ENCODE assay signal across 51 mouse cellular contexts in the genomic region with DNA sequence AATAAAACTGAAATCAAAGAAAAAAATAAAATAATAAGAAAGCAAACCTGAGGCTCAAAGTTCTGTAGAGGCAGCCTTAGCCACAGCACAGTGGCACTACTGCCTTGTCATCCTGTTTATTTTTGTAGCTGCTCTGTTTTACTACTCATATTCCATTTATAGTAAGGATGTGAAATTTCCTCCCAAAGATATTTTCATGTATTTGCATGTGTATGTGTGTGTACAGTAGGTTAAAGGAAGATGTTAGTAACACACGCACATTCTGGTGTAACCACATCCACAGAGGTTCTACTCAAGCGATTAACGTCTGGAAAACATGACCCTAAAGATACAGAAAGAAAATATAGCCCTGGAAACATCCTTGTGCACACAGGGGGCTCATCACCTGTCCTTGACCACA. TPM values are rescaled to one million over a fixed set of nuclear protein-coding genes. Genes with fewer than 3 reads are reported as not detected.
"Had no signal": no experiment of that assay in that cellular context is flagged by ENCODE, and none has a peak within 500 bp of the region (broad histone marks: within the 10 kb centered on the region; RNA-seq: fewer than 3 reads in every experiment).

No protein-coding gene starts in this region.

- H3K9ac ChIP-seq: heart, embryonic 12.5 days; heart, embryonic 13.5 days; heart, embryonic 15.5 days; hindbrain, embryonic 12.5 days; hindbrain, embryonic 13.5 days; hindbrain, embryonic 14.5 days; hindbrain, embryonic 15.5 days; intestine, embryonic 15.5 days; kidney, embryonic 15.5 days had no signal

- H3K4me2 ChIP-seq: heart, embryonic 12.5 days; heart, embryonic 13.5 days; heart, embryonic 15.5 days; hindbrain, embryonic 12.5 days; hindbrain, embryonic 13.5 days; hindbrain, embryonic 14.5 days; hindbrain, embryonic 15.5 days; intestine, embryonic 15.5 days; kidney, embryonic 15.5 days had no signal

- H3K4me1 ChIP-seq: heart, embryonic 15.5 days; hindbrain, embryonic 12.5 days; hindbrain, embryonic 13.5 days; hindbrain, embryonic 15.5 days; intestine, embryonic 15.5 days had no signal

- H3K4me3 ChIP-seq: heart, embryonic 12.5 days; heart, embryonic 13.5 days; heart, embryonic 15.5 days; hindbrain, embryonic 10.5 days; hindbrain, embryonic 12.5 days; hindbrain, embryonic 13.5 days; hindbrain, embryonic 15.5 days; intestine, embryonic 15.5 days; kidney, embryonic 15.5 days; layer of hippocampus, adult 2 months; left cerebral cortex, adult 2 months had no signal

- H3K36me3 ChIP-seq: heart, embryonic 12.5 days; heart, embryonic 13.5 days; heart, embryonic 15.5 days; hindbrain, embryonic 10.5 days; hindbrain, embryonic 12.5 days; hindbrain, embryonic 13.5 days; hindbrain, embryonic 15.5 days; intestine, embryonic 15.5 days; kidney, embryonic 15.5 days had no signal

- H3K9me3 ChIP-seq: heart, embryonic 12.5 days; heart, embryonic 13.5 days; heart, embryonic 15.5 days; hindbrain, embryonic 10.5 days; hindbrain, embryonic 12.5 days; hindbrain, embryonic 13.5 days; hindbrain, embryonic 15.5 days; intestine, embryonic 15.5 days; kidney, embryonic 15.5 days had no signal

- DNase-seq: heart, postnatal 10 days; heart, postnatal 14 days; heart, postnatal 36 days; heart, postnatal 4 days; kidney, adult 11 months; kidney, adult 18-20 months; kidney, adult 2 months; kidney, adult 8-10 months; kidney, adult 9 months; kidney, postnatal 10 days; kidney, postnatal 14 days; kidney, postnatal 25 days; kidney, postnatal 36 days; kidney, postnatal 4 days; layer of hippocampus, adult 9-11 months; layer of hippocampus, postnatal 36 days had no signal

- H3K27ac ChIP-seq: heart, embryonic 13.5 days; heart, embryonic 15.5 days; hindbrain, embryonic 10.5 days; hindbrain, embryonic 12.5 days; hindbrain, embryonic 13.5 days; hindbrain, embryonic 14.5 days; hindbrain, embryonic 15.5 days; hindbrain, postnatal 0 days; intestine, embryonic 15.5 days; kidney, embryonic 15.5 days; kidney, postnatal 0 days; layer of hippocampus, adult 2 months; left cerebral cortex, adult 2 months had no signal

RNA-seq across cellular contexts. Expression of gene Alx3, which starts 18.0 kb away (rescaled TPM):
- total RNA-seq: heart, postnatal 14 days; heart, postnatal 25 days; heart, postnatal 36 days; heart, postnatal 4 days; hematopoietic stem cell, adult 5-6 weeks had no signal
- polyA plus RNA-seq: heart, embryonic 14.5 days; heart, postnatal 0 days; hindbrain, embryonic 14.5 days; inflammation-experienced regulatory T-cells, adult 6 months; intestine, embryonic 14.5 days; intestine, embryonic 16.5 days; intestine, postnatal 0 days; kidney, adult 2 months; kidney, embryonic 16.5 days; large intestine, adult 2 months had no signal

RNA-seq across cellular contexts. Expression of gene Ubl4b, which starts 21.9 kb away (rescaled TPM):
- total RNA-seq: heart, postnatal 10 days; heart, postnatal 14 days; heart, postnatal 25 days; heart, postnatal 36 days; heart, postnatal 4 days; hematopoietic stem cell, adult 5-6 weeks; hindbrain, postnatal 0 days; layer of hippocampus, adult 18-20 months; layer of hippocampus, adult 2 months; layer of hippocampus, adult 8-10 months; layer of hippocampus, postnatal 10 days; layer of hippocampus, postnatal 14 days; layer of hippocampus, postnatal 25 days; layer of hippocampus, postnatal 36 days; left cerebral cortex, adult 18-20 months had no signal
- polyA plus RNA-seq: heart, embryonic 12.5 days; heart, embryonic 13.5 days; heart, embryonic 14.5 days; heart, embryonic 15.5 days; heart, postnatal 0 days; hindbrain, embryonic 10.5 days; hindbrain, embryonic 11.5 days; hindbrain, embryonic 12.5 days; hindbrain, embryonic 13.5 days; hindbrain, embryonic 14.5 days; hindbrain, embryonic 15.5 days; hindbrain, embryonic 16.5 days; hindbrain, postnatal 0 days; inflammation-experienced regulatory T-cells, adult 6 months; intestine, embryonic 14.5 days; intestine, embryonic 15.5 days; intestine, embryonic 16.5 days; intestine, postnatal 0 days; kidney, embryonic 14.5 days; kidney, embryonic 15.5 days; kidney, embryonic 16.5 days; kidney, postnatal 0 days; large intestine, adult 2 months had no signal

RNA-seq across cellular contexts. Expression of gene Gm10961, which starts 54.3 kb away (rescaled TPM):
- total RNA-seq: heart, postnatal 10 days; heart, postnatal 14 days; heart, postnatal 25 days; heart, postnatal 36 days; heart, postnatal 4 days; hematopoietic stem cell, adult 5-6 weeks; hindbrain, postnatal 0 days; layer of hippocampus, adult 18-20 months; layer of hippocampus, adult 2 months; layer of hippocampus, adult 8-10 months; layer of hippocampus, postnatal 10 days; layer of hippocampus, postnatal 14 days; layer of hippocampus, postnatal 25 days; layer of hippocampus, postnatal 36 days; left cerebral cortex, adult 18-20 months; left cerebral cortex, adult 2 months; left cerebral cortex, adult 8-10 months had no signal
- polyA plus RNA-seq: heart, embryonic 12.5 days; heart, embryonic 13.5 days; heart, embryonic 14.5 days; heart, embryonic 15.5 days; heart, embryonic 16.5 days; heart, postnatal 0 days; hindbrain, embryonic 10.5 days; hindbrain, embryonic 11.5 days; hindbrain, embryonic 12.5 days; hindbrain, embryonic 13.5 days; hindbrain, embryonic 14.5 days; hindbrain, embryonic 15.5 days; hindbrain, embryonic 16.5 days; hindbrain, postnatal 0 days; inflammation-experienced regulatory T-cells, adult 6 months; intestine, embryonic 14.5 days; intestine, embryonic 15.5 days; intestine, embryonic 16.5 days; intestine, postnatal 0 days; kidney, adult 2 months; kidney, embryonic 14.5 days; kidney, embryonic 15.5 days; kidney, embryonic 16.5 days; kidney, postnatal 0 days; large intestine, adult 2 months had no signal

RNA-seq across cellular contexts. Expression of gene Slc6a17, which starts 59.0 kb away (rescaled TPM):
- polyA plus RNA-seq: inflammation-experienced regulatory T-cells, adult 6 months had no signal
